Mouse (Mus musculus) stomach, embryonic 14.5 days (tissue): ENCODE results near the gene Ghr. TPM values are rescaled to one million over a fixed set of nuclear protein-coding genes. Genes with fewer than 3 reads are reported as not detected.
A peak's percentile ranks its signal among the peaks of the same experiment; 100 is the strongest.

Source experiments
- ATAC-seq: fragments of 200-750 bp; cut with Nextera tagmentation; 2 replicates; pipeline ENCODE4 v1.8.0; 2017; ENCODE audit warnings: low read depth, moderate TSS enrichment; ENCODE audit not compliant: insufficient number of reproducible peaks, insufficient read depth, low FRiP score
- H3K27ac ChIP-seq: fragments of 300-500 bp; sonication (generic); 2 replicates; pipeline ENCODE4 v1.5.1; 2014; ENCODE audit warnings: mild to moderate bottlenecking, low read length, moderate library complexity, mixed read lengths
- H3K27me3 ChIP-seq: fragments of 300-500 bp; sonication (generic); 2 replicates; pipeline ENCODE4 v1.6.1; 2014; ENCODE audit warnings: low read length, control low read depth, mixed read lengths; ENCODE audit not compliant: control insufficient read depth, insufficient read depth
- H3K36me3 ChIP-seq: fragments of 300-500 bp; sonication (generic); 2 replicates; pipeline ENCODE4 v1.6.1; 2014; ENCODE audit warnings: mild to moderate bottlenecking, control low read depth, low read length, moderate library complexity, mixed read lengths; ENCODE audit not compliant: control insufficient read depth, insufficient read depth
- H3K4me1 ChIP-seq: fragments of 300-500 bp; sonication (generic); 2 replicates; pipeline ENCODE4 v1.6.1; 2014; ENCODE audit warnings: low read length, control low read depth, mixed read lengths; ENCODE audit not compliant: control insufficient read depth, insufficient read depth
- H3K4me2 ChIP-seq: fragments of 300-500 bp; sonication (generic); replicated peaks from 2 replicates; pipeline ENCODE4 v1.6.1; 2014; ENCODE audit warnings: low read depth, low read length, control low read depth
- H3K4me3 ChIP-seq: fragments of 300-500 bp; sonication (generic); 2 replicates; pipeline ENCODE4 v1.5.1; 2014; ENCODE audit warnings: low read depth, low read length, control low read depth
- H3K9ac ChIP-seq: fragments of 300-500 bp; sonication (generic); replicated peaks from 2 replicates; pipeline ENCODE4 v1.6.1; 2014; ENCODE audit warnings: low read depth, mild to moderate bottlenecking, control low read depth, low read length, moderate library complexity, mixed read lengths
- H3K9me3 ChIP-seq: fragments of 300-500 bp; sonication (generic); 2 replicates; pipeline ENCODE4 v1.6.1; 2016; ENCODE audit warnings: low read depth, low read length, control low read depth; ENCODE audit not compliant: control insufficient read depth
- WGBS: fragments of 180-500 bp; shearing (Covaris S2); extraction: QIAGEN DNeasy Blood & Tissue Kit; methylation state at CpG from one replicate; pipeline ENCODE4 v1.1.7; 2014; 5-methylcytosine and 5-hydroxymethylcytosine counted together
- polyA plus RNA-seq: library from polyadenylated mRNA; unstranded; fragments of >200 nt; fragmentation: Nextera tagmentation; extraction: Ambion mirVana; gene quantifications from 2 replicates; pipeline ENCODE4 v1.2.1, GENCODE M21; 2014

Gene Ghr
- polyA plus RNA-seq, 1 experiment from 2014 or later = 149 TPM

- no peaks in the 10 kb centered on the region for H3K27me3 ChIP-seq
- H3K9ac ChIP-seq = no peak overlapping the region
- H3K4me3 ChIP-seq = no peak overlapping the region
- peaks cover 3% of the 10 kb centered on the region for H3K36me3 ChIP-seq
- H3K9me3 ChIP-seq = no peaks in the 10 kb centered on the region
- no peak for ATAC-seq
- no peak overlapping the region for H3K27ac ChIP-seq
- WGBS = 81% methylated on average over 7 of the region's 7 CpGs
- no peaks in the 10 kb centered on the region for H3K4me1 ChIP-seq
- no peak overlapping the region for H3K4me2 ChIP-seq
These were observed 304.1 kb downstream of the Ghr start for GRCm38 (mm10) chr15:3279242-3279641.

- ATAC-seq = no peak
- Histone ChIP-seq H3K36me3 (peaks cover 3% of the 10 kb centered on the region), H3K4me2 (no peak overlapping the region), H3K4me3 (no peak overlapping the region), H3K9ac (no peak overlapping the region), H3K27ac (no peak overlapping the region), H3K4me1 (no peaks in the 10 kb centered on the region), H3K9me3 (no peaks in the 10 kb centered on the region), H3K27me3 (no peaks in the 10 kb centered on the region)
- WGBS = 93% methylated on average over 2 of the region's 2 CpGs
These were observed 305.9 kb downstream of the Ghr start for GRCm38 (mm10) chr15:3277391-3277790.

- no peaks in the 10 kb centered on the region for H3K9me3 ChIP-seq
- WGBS = 92% methylated on average over 1 of the region's 1 CpGs
- H3K36me3 ChIP-seq = no peaks in the 10 kb centered on the region; the same call in 1 of the 2 replicates
- H3K27me3 ChIP-seq = no peaks in the 10 kb centered on the region
- no peak overlapping the region for H3K27ac ChIP-seq
- ATAC-seq = no peak
- no peak overlapping the region for H3K4me3 ChIP-seq
- peaks cover 15% of the 10 kb centered on the region; the same call in 1 of the 2 replicates for H3K4me1 ChIP-seq
- no peak overlapping the region for H3K9ac ChIP-seq
- H3K4me2 ChIP-seq = no peak overlapping the region
These were observed 310.1 kb downstream of the Ghr start for GRCm38 (mm10) chr15:3273191-3273590.

GRCm38 (mm10) chr15:3271216-3271615 is 312.1 kb downstream of the Ghr start:
- Histone ChIP-seq H3K9ac (0 out of 2 replicates have a peak overlapping the region, but pooled peaks have one; percentile 14), H3K36me3 (no peaks in the 10 kb centered on the region), H3K4me1 (peaks cover 15% of the 10 kb centered on the region; the same call in 1 of the 2 replicates), H3K4me3 (peak overlapping the region; percentile 19), H3K27ac (no peak overlapping the region), H3K9me3 (no peaks in the 10 kb centered on the region), H3K27me3 (no peaks in the 10 kb centered on the region), H3K4me2 (peak overlapping the region; percentile 46)
- 44% methylated on average over 6 of the region's 6 CpGs for WGBS
- peak; percentile 11; the same call in 1 of the 2 replicates for ATAC-seq

- 7% methylated on average over 12 of the region's 12 CpGs for WGBS
- H3K4me1 ChIP-seq = peaks cover 15% of the 10 kb centered on the region; the same call in 1 of the 2 replicates
- H3K36me3 ChIP-seq = no peaks in the 10 kb centered on the region
- H3K27ac ChIP-seq = peak overlapping the region; percentile 39
- peak; percentile 89 for ATAC-seq
- no peak overlapping the region for H3K9ac ChIP-seq
- no peaks in the 10 kb centered on the region for H3K9me3 ChIP-seq
- H3K4me2 ChIP-seq = peak overlapping the region; percentile 46
- H3K4me3 ChIP-seq = peak overlapping the region; percentile 19
- H3K27me3 ChIP-seq = no peaks in the 10 kb centered on the region
These were observed 312.6 kb downstream of the Ghr start for GRCm38 (mm10) chr15:3270646-3271077.

GRCm38 (mm10) chr15:3269996-3270645 is 313.2 kb downstream of the Ghr start:
- H3K4me1 ChIP-seq = peaks cover 15% of the 10 kb centered on the region; the same call in 1 of the 2 replicates
- peak overlapping the region; percentile 19; the same call in 1 of the 2 replicates for H3K4me3 ChIP-seq
- ATAC-seq = no peak
- H3K27ac ChIP-seq = peak overlapping the region; percentile 39
- no peaks in the 10 kb centered on the region for H3K9me3 ChIP-seq
- peak overlapping the region; percentile 46 for H3K4me2 ChIP-seq
- WGBS = 23% methylated on average over 6 of the region's 6 CpGs
- H3K36me3 ChIP-seq = no peaks in the 10 kb centered on the region
- H3K27me3 ChIP-seq = no peaks in the 10 kb centered on the region
- no peak overlapping the region for H3K9ac ChIP-seq

- Histone ChIP-seq H3K9me3 (no peaks in the 10 kb centered on the region), H3K4me3 (no peak overlapping the region), H3K9ac (no peak overlapping the region), H3K27ac (no peak overlapping the region; the same call in 1 of the 2 replicates), H3K4me1 (peaks cover 15% of the 10 kb centered on the region; the same call in 1 of the 2 replicates), H3K27me3 (no peaks in the 10 kb centered on the region), H3K4me2 (no peak overlapping the region), H3K36me3 (no peaks in the 10 kb centered on the region)
- ATAC-seq = no peak
- 45% methylated on average over 4 of the region's 4 CpGs for WGBS
These were observed 313.8 kb downstream of the Ghr start for GRCm38 (mm10) chr15:3269496-3269895.

GRCm38 (mm10) chr15:3268247-3268646 is 315.0 kb downstream of the Ghr start, which contains the start of gene Selenop:
TSS of gene Selenop (plus strand) at chr15:3268547.
- no peak within 1 kb of the TSS for H3K4me2 ChIP-seq

More at GRCm38 (mm10) chr15:3268247-3268646, 315.0 kb downstream of the Ghr start, which contains the start of gene Selenop:
- Histone ChIP-seq H3K36me3 (no peaks in the 10 kb centered on the region), H3K27ac (no peak within 1 kb of the TSS), H3K9me3 (no peaks in the 10 kb centered on the region), H3K9ac (no peak within 1 kb of the TSS), H3K27me3 (no peaks in the 10 kb centered on the region), H3K4me3 (no peak within 1 kb of the TSS), H3K4me1 (peaks cover 15% of the 10 kb centered on the region; the same call in 1 of the 2 replicates)
- WGBS = 82% methylated on average over 6 of the region's 6 CpGs
- ATAC-seq = no peak
